Mouse (Mus musculus) mouse embryonic stem cell (cell line): Measurements from ENCODE around the gene 4930579F01Rik.

Source experiments
- in situ Hi-C, 2 experiments: fragments of 300-500 bp; cut with MboI; formaldehyde crosslinking; loops; 1 replicate in 1 of 2; 3 replicates in 1 of 2; pipeline ENCODE4 v1.14.3; 2019 to 2020; ENCODE audit warnings: low sequenced_read_pairs in 2 of 2, low pct_unique_long_range_greater_than_20kb in 1 of 2, mixed read lengths in 1 of 2; ENCODE audit not compliant: unreplicated experiment in 1 of 2

Gene 4930579F01Rik

DNA sequence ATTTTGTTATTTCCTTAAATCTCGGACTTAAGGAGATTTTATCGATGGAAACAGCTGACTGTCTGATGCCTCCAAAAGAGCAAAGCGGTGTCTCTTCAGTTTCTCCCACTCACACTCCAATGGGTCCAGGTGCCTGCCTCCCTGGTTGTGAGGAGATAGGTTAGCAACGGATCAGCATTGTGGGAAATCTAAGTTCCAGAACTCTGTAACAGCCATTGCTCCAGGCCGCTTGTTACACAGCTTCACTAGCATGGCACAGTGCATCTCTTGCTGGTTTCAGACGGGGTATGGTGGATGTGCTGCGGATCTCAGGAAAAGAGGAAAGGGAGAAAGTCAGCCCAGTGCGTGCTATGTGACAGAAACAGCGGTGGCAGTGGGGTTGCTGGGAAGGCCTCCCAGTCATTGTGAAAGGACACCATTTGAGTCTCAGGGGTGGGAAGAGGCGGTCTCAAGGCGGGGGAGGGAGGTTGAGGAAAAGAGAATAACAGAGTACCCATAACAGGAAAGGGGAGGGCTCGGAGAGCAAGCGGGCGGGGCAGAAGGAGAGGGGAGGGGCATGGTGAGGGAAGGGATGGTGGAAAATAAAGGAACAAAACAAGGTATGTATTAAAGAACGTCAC lies at the start of gene 4930579F01Rik:
TSS of gene 4930579F01Rik (minus strand) at position 143 of the 620 bp plus-strand sequence.
- in situ Hi-C loops: loop anchor here (10.0 to 25.0 kb wide), 2 partner anchors 241 to 419 kb away; no protein-coding TSS in a partner anchor

GRCm38 (mm10) chr3:138242933-138243332 lies 49.3 kb upstream of the 4930579F01Rik start:
- in situ Hi-C loops: no loop called here

DNA sequence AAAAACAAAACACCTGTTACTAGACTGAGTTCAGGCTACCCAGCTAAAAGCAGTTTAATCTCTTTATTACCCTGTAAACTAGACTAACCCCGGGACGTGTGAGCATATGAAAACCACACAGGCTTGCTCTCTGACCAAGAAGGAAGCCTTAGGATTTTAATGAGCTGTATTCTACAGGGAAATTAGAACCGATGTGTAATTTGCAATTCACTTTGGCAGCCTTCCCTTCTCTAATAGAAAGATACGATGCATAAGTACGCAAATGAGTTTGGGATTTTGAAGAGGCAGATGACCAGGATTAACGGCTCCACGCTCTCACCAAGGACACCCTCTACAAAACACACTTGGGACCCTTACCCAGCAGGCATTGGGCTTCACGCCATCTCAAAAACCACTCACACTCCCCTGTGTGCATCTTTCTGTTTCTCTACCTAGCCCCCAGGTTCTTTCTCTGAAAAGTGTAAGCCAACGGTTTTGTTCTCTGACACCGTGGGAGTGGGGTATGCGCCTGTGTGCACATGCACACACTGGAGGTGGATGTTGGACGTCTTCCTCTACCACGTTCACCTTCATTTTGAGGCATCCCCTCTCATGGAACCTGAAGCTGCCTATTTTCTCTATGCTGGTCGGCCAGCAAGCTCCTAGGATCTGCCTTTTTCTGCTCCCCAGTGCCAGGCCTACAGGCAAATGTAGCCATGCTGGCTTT lies 48.5 kb upstream of the 4930579F01Rik start:
- in situ Hi-C loops: no loop called here

- in situ Hi-C loops: no loop called here
These were observed 47.7 kb upstream of the 4930579F01Rik start for GRCm38 (mm10) chr3:138241371-138241770.

DNA sequence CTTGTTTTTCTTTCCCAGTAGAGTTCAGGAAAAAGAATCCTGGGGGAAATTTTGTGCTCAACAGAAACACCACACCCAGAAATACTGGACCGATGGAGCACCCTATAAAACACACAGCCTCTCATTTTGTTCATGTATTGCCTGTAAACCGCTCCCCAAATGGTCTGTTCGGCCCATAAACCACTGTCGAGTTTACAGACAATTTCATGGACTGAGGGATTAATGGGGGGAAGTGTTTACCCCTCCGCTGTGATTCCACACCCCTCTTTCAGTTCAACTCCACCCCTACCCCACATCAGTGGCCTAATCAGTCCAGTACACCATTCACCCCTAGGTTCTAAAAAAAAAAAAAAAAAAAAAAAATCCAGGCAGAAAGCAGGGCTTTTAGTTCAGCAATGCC lies 47.3 kb upstream of the 4930579F01Rik start:
- in situ Hi-C loops: no loop called here

DNA sequence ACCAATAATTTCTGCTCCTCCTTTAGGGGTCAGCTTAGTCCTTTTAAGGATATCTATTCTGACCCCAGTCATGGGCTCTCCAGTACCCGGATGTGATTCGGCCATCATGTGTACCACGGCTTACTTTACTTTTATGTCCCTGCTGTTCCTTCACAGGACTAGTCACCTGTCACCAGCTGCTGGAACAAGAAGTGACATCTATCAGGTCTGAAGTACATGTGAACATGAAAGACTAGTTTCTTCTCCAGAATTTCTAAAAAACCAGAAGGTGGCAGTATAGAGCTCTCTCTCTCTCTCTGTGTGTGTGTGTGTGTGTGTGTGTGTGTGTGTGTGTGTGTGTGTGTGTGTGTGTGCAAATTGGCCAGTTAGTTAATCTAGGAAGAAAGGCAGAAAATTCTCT lies 46.8 kb upstream of the 4930579F01Rik start:
- in situ Hi-C loops: no loop called here

DNA sequence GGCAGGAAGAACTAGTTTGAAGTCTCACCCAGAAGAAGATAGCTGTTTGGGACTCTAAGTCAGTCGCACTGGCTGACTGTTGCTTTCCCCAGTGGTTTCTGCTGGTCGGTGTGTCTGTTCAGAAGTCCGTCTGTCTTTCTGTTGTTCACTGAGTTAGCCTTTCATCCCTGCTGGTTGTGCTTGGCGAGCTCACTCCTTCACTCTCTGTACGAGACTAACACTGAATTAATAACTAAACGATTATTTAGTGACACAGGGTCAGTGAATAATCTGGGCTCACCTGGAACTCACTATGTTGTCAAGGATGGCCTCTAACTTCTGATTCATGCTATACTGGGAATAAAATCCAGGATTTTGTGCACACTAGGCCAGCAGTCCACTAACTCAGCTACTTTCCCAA lies 45.8 kb upstream of the 4930579F01Rik start:
- in situ Hi-C loops: no loop called here

GRCm38 (mm10) chr3:138238046-138238445 lies 44.4 kb upstream of the 4930579F01Rik start:
- in situ Hi-C loops: no loop called here

- in situ Hi-C loops: no loop called here
These were observed 43.0 kb upstream of the 4930579F01Rik start for GRCm38 (mm10) chr3:138236546-138237163.

GRCm38 (mm10) chr3:138231531-138231930 lies 37.9 kb upstream of the 4930579F01Rik start:
- in situ Hi-C loops: no loop called here

- in situ Hi-C loops: no loop called here
These were observed 36.6 kb upstream of the 4930579F01Rik start for GRCm38 (mm10) chr3:138230266-138230665.

- in situ Hi-C loops: no loop called here
These were observed 35.8 kb upstream of the 4930579F01Rik start for GRCm38 (mm10) chr3:138229448-138229847.

DNA sequence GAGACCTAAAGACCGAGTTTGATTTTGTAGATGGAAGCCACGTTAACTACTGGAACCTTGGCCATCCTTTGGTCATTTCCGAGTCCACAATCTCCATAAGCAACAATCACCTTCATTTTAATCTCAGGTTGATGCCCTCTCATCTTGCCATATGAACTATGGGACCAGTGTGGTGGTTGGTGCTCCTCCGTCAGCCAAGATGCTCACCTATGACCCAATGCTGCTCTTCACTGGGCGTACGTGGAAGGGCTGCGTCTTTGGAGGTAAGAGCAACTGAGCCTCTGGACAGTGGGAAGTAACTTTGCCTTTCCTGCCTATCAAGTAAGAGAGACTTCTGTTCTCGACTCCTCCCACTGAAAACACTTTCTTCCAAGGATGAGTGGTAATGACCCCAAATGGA lies 34.2 kb upstream of the 4930579F01Rik start:
- in situ Hi-C loops: no loop called here

DNA sequence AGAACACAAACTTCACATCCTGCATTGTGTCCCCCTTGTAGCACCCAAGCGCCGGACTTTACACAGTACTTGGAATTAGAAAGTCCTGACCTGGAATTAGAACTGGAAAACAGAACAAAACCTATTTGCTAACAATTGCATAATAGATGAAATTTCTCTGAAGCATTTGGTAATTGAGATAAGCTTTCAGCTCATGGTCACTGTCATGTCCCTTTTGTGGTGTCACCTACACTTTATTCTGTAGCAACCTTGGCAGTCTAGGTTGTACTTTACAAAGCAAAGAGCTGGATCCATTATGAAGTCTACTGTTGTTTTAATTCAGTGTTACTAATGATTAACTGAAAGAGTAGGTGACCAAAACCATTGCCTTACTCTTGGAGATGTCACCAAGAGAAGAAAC lies 33.5 kb upstream of the 4930579F01Rik start:
- in situ Hi-C loops: no loop called here

GRCm38 (mm10) chr3:138226476-138226875 lies 32.9 kb upstream of the 4930579F01Rik start:
- in situ Hi-C loops: no loop called here

DNA sequence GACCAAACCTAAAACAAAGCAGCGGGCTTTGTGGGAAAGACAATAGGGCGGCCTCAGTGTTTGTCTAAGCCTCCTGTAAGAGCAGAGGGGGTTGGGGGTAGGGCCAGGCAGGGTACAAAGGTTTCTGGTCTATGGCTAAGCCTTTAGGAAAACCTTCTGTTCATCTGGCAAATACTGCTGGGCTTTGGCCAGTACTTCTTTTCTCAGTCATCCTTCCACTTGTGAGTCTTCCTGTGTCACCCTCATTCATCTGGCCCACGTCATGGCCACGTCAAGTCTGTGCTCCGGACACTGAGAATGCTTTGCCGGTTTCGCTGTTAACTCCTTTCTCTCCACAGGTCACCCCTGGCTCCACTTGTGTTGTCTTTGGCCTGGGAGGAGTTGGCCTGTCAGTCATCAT lies 32.2 kb upstream of the 4930579F01Rik start:
- in situ Hi-C loops: no loop called here

DNA sequence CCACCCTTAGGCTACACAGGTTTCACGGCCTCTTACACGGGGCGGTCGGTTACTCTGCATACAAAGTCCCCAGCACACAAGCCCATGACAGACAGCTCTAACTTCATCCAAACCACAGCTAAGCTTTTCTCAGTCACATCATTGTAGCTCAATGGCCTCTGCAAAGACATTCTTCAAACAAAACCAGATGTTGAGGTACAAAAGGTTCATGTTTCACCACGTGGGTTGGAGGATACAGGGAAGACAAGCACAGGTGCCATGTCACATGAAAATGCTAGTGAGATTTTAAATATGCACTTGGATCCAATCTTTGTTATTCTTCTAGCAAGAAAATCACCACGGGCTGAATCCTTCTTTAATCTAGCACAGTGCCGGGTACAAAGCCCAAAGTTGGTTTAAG lies 31.7 kb upstream of the 4930579F01Rik start:
- in situ Hi-C loops: no loop called here

DNA sequence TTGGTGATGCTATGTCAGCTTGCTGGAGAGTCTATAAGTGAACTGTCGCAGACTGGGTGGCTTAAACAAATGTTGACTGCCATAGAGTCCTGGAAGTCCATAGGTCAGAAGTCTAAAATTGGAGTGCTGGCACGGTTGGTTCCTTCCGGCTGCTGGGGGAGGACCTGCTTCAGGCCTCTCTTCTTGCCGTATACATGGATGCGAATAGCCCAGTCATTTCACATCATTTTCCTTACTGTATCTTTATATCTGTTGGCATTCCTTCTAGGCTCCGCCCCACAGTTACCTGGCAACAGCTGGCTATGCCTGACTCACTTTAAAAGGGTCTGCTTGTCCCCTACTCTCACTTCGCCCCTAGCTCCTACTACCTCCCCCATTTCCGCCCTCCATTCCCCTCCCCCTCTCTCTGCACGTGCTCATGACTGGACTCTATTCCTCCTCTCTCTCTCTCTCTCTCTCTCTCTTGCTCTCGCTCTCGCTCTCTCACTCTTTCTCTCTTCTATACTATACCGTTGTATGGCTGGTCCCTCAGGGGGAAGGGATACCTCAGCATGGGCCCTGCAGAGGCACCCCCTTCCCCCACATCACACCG lies 30.8 kb upstream of the 4930579F01Rik start:
- in situ Hi-C loops: no loop called here

DNA sequence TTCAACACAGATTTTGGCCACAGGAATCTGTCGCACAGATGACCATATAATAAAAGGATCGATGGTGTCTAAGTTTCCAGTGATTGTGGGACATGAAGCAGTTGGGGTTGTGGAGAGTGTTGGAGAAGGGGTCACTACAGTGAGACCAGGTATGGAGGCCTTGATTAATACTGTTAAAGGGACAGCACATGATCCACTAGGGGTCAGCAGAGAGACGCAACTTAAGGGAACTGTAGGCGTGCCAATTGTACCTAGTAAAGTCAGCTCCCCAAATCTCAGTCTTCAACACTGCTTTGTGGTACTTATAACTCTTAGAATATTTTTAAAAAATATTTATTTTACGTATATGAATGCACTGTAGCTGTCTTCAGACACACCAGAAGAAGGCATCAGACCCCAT lies 29.3 kb upstream of the 4930579F01Rik start:
- in situ Hi-C loops: no loop called here
